Mouse (Mus musculus) kidney, embryonic 14.5 days (tissue): ENCODE data around the gene Atp6v1e2. TPM values are rescaled to one million over a fixed set of nuclear protein-coding genes. Genes with fewer than 3 reads are reported as not detected.
A peak's percentile ranks its signal among the peaks of the same experiment; 100 is the strongest.

Experiments
- ATAC-seq: fragments of 200-750 bp; cut with Nextera tagmentation; 2 replicates; pipeline ENCODE4 v1.8.0; 2017; ENCODE audit warnings: moderate number of reproducible peaks, mild to moderate bottlenecking, moderate TSS enrichment, moderate library complexity; ENCODE audit not compliant: low FRiP score, low TSS enrichment
- H3K27ac ChIP-seq: fragments of 300-500 bp; sonication (generic); 2 replicates; pipeline ENCODE4 v1.5.1; 2014; ENCODE audit warnings: low read depth, mild to moderate bottlenecking, low read length, moderate library complexity, mixed read lengths
- H3K27me3 ChIP-seq: fragments of 300-500 bp; sonication (generic); 2 replicates; pipeline ENCODE4 v1.6.1; 2014; ENCODE audit warnings: mild to moderate bottlenecking, low read length; ENCODE audit not compliant: control insufficient read depth, insufficient read depth
- H3K36me3 ChIP-seq: fragments of 300-500 bp; sonication (generic); 2 replicates; pipeline ENCODE4 v1.6.1; 2014; ENCODE audit warnings: low read length, mixed read lengths; ENCODE audit not compliant: control insufficient read depth, insufficient read depth
- H3K4me1 ChIP-seq: fragments of 300-500 bp; sonication (generic); 2 replicates; pipeline ENCODE4 v1.6.1; 2014; ENCODE audit warnings: low read length, mixed read lengths; ENCODE audit not compliant: control insufficient read depth, insufficient read depth
- H3K4me2 ChIP-seq: fragments of 300-500 bp; sonication (generic); replicated peaks from 2 replicates; pipeline ENCODE4 v1.6.1; 2014; ENCODE audit warnings: low read depth, mild to moderate bottlenecking, low read length
- H3K4me3 ChIP-seq: fragments of 300-500 bp; sonication (generic); 2 replicates; pipeline ENCODE4 v1.5.1; 2014; ENCODE audit warnings: mild to moderate bottlenecking, low read length
- H3K9ac ChIP-seq: fragments of 300-500 bp; sonication (generic); 2 replicates; pipeline ENCODE4 v1.6.1; 2014; ENCODE audit warnings: low read depth, mild to moderate bottlenecking, low read length, moderate library complexity
- H3K9me3 ChIP-seq: fragments of 300-500 bp; sonication (generic); 2 replicates; pipeline ENCODE4 v1.6.1; 2016; ENCODE audit warnings: low read length; ENCODE audit not compliant: control insufficient read depth
- WGBS: fragments of 180-500 bp; shearing (Covaris S2); extraction: QIAGEN DNeasy Blood & Tissue Kit; methylation state at CpG from one replicate; pipeline ENCODE4 v1.1.7; 2014; 5-methylcytosine and 5-hydroxymethylcytosine counted together
- polyA plus RNA-seq: library from polyadenylated mRNA; unstranded; fragments of >200 nt; fragmentation: Nextera tagmentation; extraction: Ambion mirVana; gene quantifications from 2 replicates; pipeline ENCODE4 v1.2.1, GENCODE M21; 2014

Gene Atp6v1e2
- polyA plus RNA-seq = not detected in 2 replicates

DNA sequence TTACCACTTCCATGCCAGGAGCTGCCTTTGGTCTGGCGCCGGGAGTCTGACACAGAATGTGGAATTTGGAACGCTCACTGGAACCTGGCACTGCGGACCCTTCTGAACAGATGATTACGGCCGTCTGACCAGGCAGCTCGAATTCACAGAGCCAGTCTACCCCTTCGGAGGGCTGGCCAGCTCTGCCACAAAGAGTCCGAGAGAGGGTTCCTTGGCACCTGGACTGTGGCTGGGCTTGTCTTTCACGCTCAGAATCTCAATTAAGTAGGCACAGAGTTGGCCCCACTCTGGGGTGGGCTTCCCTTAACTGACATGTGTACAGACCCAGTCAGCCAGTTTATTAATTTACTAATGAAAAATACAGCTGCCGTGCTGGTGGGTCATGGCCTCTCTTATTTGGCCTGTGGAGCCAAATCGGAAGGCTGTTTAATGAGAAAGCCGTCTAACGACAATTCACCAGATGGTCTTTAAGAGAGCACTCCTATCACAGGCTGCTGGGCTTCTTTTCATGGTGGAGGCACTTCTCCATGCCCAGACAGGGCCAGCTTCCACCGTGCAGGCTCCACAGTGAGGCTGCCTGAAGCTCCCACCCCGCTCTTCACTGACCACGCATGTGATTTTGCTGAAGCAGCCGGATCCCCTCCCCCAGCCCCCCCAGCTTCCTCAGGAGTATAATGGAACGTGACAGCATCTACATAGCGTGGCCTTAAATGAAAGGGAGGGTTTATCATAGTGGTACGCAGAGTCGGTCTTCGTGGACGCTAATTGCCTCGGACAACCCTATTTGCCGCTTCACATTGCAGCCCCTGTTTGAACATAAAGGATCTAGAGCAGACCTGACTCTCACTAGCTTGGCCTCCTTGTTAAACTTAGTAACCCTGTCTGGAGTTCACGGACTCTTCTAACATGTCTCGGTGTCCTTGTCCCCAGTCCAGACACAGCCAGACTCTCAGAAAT, at the start of gene Atp6v1e2:
TSS of gene Atp6v1e2 (minus strand) at position 58 of the 957 bp plus-strand sequence.
- no peak within 1 kb of the TSS for H3K27ac ChIP-seq
- H3K9ac ChIP-seq = no peak within 1 kb of the TSS
- H3K4me3 ChIP-seq = no peak within 1 kb of the TSS
- H3K4me2 ChIP-seq = no peak within 1 kb of the TSS
- H3K9me3 ChIP-seq = no peaks in the 10 kb centered on the region
- 84% methylated on average over 28 of the region's 28 CpGs for WGBS
- H3K4me1 ChIP-seq = no peaks in the 10 kb centered on the region
- no peaks in the 10 kb centered on the region for H3K36me3 ChIP-seq
- ATAC-seq = no peak
- no peaks in the 10 kb centered on the region for H3K27me3 ChIP-seq

DNA sequence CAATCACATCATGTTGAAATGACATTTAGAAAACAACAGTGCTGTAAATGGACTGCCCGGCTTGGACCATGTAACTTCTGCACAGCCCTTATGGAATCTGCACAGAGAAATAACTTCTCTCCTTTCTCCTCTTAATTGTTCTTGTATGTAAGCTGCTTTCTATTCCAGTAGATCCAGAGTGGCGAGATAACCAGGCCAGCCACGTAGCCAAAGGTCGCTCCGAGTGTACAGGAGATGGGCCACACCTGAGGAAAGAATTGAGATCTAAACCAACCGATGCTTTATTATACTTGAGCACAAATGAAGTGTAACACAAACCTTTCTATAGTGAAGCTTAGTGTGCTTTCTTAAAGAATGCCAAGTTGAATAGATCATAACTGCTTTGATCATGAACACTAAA, 49.6 kb upstream of the Atp6v1e2 start:
- WGBS = 91% methylated on average over 6 of the region's 6 CpGs
- no peak overlapping the region for H3K4me3 ChIP-seq
- no peaks in the 10 kb centered on the region for H3K27me3 ChIP-seq

DNA sequence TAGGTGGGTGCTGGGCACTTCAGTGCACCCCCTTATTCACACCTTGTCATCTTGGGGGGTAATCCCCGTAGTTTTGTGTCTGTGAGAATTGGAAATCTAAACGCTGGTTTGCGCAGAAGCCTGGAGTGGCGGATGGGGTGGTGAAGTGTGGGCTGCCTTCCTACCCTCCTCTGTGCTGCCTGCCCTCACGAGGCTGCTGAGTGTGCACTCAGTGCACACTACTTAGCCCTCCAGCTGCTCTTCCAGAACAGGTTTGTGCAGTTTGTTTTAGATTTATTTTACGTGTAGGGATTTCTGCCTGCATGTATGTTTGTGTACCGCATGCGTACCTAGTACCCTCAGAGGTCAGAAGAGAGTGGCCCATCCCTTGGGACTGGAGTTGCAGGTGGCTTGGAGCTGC, 43.6 kb upstream of the Atp6v1e2 start:
- H3K4me3 ChIP-seq = no peak overlapping the region
- H3K36me3 ChIP-seq = peaks cover 4% of the 10 kb centered on the region; the same call in 1 of the 2 replicates
- H3K4me1 ChIP-seq = no peaks in the 10 kb centered on the region
- H3K9ac ChIP-seq = no peak overlapping the region
- H3K27ac ChIP-seq = no peak overlapping the region
- no peaks in the 10 kb centered on the region for H3K9me3 ChIP-seq
- no peak overlapping the region for H3K4me2 ChIP-seq
- H3K27me3 ChIP-seq = no peaks in the 10 kb centered on the region
- ATAC-seq = no peak
- WGBS = 90% methylated on average over 8 of the region's 8 CpGs

More for the DNA sequence above, 49.6 kb upstream of the Atp6v1e2 start:
- Histone ChIP-seq H3K27ac (no peak overlapping the region), H3K4me2 (no peak overlapping the region), H3K9ac (no peak overlapping the region), H3K4me1 (no peaks in the 10 kb centered on the region), H3K9me3 (no peaks in the 10 kb centered on the region), H3K36me3 (peaks cover 27% of the 10 kb centered on the region)
- no peak for ATAC-seq

DNA sequence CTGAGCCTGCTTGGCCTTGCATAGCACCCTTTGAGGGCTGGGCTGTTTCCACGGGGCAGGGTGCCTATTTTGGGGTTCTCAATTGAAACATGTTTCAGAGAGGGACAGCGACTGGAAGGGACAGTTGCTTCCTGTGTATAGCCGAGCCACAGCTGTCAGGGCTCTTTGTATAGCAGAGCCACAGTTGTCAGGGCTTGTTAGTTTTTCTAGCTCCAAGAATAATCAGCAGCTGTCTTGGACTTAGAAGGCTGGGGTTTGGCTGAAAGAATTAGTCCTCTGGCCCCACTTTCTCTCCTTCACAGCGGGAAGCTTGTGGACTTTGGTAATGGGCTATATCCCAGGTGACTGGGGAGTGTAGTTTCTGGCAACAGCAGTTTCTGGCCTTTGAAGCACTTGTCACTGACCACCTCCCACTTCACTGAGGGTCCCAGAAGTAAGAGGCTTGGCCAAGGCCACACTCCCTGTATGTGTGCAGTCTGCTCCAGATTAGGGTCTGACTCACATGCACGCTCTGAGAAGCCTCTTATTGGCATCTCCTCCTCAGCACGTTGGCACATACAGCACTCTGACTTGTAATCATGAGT, 41.0 kb upstream of the Atp6v1e2 start:
- 0 out of 2 replicates have a peak, but pooled peaks cover 5% of the 10 kb centered on the region for H3K4me1 ChIP-seq
- no peak overlapping the region for H3K9ac ChIP-seq
- 0 out of 2 replicates have a peak, but pooled peaks cover 2% of the 10 kb centered on the region for H3K36me3 ChIP-seq
- H3K4me2 ChIP-seq = no peak overlapping the region
- no peaks in the 10 kb centered on the region for H3K9me3 ChIP-seq
- WGBS = 69% methylated on average over 6 of the region's 6 CpGs
- ATAC-seq = no peak
- no peak overlapping the region for H3K4me3 ChIP-seq
- H3K27me3 ChIP-seq = no peaks in the 10 kb centered on the region
- H3K27ac ChIP-seq = no peak overlapping the region

DNA sequence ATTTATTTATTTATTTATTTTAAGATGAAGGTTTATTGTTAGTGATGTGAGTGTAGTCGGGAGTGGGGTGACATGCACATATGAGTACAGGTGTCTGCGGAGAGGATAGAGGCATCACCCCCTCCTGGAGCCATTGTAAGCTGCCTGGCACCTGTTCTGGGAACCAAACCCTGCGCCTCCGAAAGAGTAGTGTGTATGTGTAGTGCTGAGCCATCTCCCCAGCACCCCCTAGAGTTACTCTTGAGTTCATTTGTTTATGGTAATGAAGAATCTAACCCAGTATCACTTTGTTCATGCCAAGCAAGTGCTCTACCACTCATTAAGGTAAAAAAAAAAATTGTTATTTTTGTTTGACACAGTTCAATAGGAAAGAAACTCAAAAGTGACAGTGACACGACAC, 40.5 kb upstream of the Atp6v1e2 start:
- no peak overlapping the region for H3K9ac ChIP-seq
- no peaks in the 10 kb centered on the region for H3K27me3 ChIP-seq
- no peak for ATAC-seq
- WGBS = 88% methylated on average over 5 of the region's 5 CpGs
- no peaks in the 10 kb centered on the region for H3K9me3 ChIP-seq
- H3K4me1 ChIP-seq = 0 out of 2 replicates have a peak, but pooled peaks cover 5% of the 10 kb centered on the region
- no peak overlapping the region for H3K27ac ChIP-seq
- H3K36me3 ChIP-seq = 0 out of 2 replicates have a peak, but pooled peaks cover 2% of the 10 kb centered on the region
- H3K4me2 ChIP-seq = no peak overlapping the region
- H3K4me3 ChIP-seq = no peak overlapping the region

DNA sequence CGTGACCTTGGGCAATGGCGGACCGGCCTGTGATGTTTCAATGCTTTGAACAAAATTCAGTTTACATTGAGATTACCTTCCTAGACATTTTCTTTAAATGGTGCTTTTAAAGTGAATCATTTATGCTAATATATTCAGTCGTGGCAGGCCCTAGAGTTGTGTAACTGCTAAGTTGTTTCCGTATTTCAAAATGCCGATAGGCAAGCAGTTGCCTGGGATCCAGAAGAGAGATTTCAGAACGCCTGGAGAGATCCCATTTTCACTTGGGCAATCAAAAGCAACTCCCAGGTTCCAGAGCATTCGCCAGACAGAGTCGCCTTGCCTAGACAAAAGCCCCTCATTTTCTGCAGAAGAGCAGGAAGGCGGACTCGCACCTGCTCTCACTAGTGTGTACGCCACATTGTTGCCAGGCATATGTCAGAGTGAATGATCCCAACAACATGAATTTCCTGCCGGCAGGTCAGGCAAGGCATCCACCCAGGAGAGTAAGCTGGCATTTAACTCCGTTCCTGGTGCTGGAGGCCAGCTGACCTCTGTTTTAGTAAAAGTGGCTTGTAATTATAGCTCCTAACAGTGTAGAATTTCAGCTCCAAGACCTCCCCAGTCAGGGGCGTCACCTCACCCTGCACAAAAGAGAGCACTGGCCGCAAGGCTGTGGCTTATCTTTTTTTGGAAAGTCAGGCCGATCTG, 38.9 kb upstream of the Atp6v1e2 start:
- WGBS = 46% methylated on average over 17 of the region's 17 CpGs
- Histone ChIP-seq H3K4me3 (no peak overlapping the region), H3K4me2 (0 out of 2 replicates have a peak overlapping the region, but pooled peaks have one; percentile 8), H3K9ac (no peak overlapping the region), H3K27ac (peak overlapping the region; percentile 65; the same call in 1 of the 2 replicates), H3K4me1 (0 out of 2 replicates have a peak, but pooled peaks cover 5% of the 10 kb centered on the region), H3K27me3 (no peaks in the 10 kb centered on the region), H3K9me3 (no peaks in the 10 kb centered on the region), H3K36me3 (peaks cover 7% of the 10 kb centered on the region; the same call in 1 of the 2 replicates)
- no peak for ATAC-seq

DNA sequence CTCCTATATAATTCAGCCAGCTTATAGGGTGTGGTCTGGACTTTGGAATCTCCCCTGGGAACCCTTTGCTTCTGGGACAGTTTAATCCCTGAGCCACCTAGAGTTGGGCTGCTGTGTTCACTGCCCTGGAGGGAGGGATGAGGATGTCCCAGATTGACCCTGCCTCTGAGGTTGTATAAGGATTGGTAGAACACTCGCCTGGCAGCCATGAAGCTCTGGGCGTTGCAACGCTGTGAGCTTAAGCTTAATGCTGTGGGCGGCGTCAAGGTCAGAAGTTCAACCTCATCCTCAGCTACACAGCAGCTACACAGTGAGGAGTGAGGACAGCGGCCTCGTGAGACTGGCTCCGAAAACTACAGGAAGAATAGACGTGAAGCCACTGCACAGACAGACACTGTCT, 34.8 kb upstream of the Atp6v1e2 start:
- no peak for ATAC-seq
- Histone ChIP-seq H3K4me1 (0 out of 2 replicates have a peak, but pooled peaks cover 5% of the 10 kb centered on the region), H3K4me3 (no peak overlapping the region), H3K36me3 (peaks cover 21% of the 10 kb centered on the region), H3K27ac (no peak overlapping the region), H3K4me2 (no peak overlapping the region), H3K9ac (no peak overlapping the region), H3K9me3 (no peaks in the 10 kb centered on the region), H3K27me3 (no peaks in the 10 kb centered on the region)
- WGBS = 61% methylated on average over 9 of the region's 9 CpGs

DNA sequence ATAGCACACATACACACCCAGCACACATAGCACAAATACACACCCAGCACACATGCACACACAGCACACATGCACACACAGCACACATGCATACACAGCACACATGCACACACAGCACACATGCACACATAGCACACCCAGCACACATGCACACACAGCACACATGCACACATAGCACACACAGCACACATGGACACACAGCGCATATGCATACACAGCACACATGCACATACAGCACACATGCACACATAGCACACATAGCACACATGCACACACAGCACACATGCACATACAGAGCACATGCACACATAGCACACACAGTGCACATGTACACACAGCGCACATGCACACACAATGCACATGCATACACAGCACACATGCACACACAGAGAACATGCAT, 34.0 kb upstream of the Atp6v1e2 start:
- Histone ChIP-seq H3K27me3 (no peaks in the 10 kb centered on the region), H3K4me2 (no peak overlapping the region), H3K9me3 (no peaks in the 10 kb centered on the region), H3K36me3 (peaks cover 21% of the 10 kb centered on the region), H3K9ac (no peak overlapping the region), H3K27ac (no peak overlapping the region), H3K4me3 (no peak overlapping the region), H3K4me1 (0 out of 2 replicates have a peak, but pooled peaks cover 5% of the 10 kb centered on the region)
- no peak for ATAC-seq
- 96% methylated on average over 2 of the region's 2 CpGs for WGBS
